Mouse (Mus musculus): ENCODE measurements at regions not wholly inside any gene's neighbourhood (a gene's known extent, or its start where the extent isn't known, plus 50 kb on each side); places are given as distances from the start of the nearest gene placed in this dataset.
"Not testable (repeated sequence)": the region's sequence is repeated elsewhere in the genome, so short reads cannot be mapped to it uniquely, and the experiment has no call there.

GRCm38 (mm10) chr4:131159712-131160111, 215.5 kb downstream of the Matn1 start:
- DNase-seq (ENCODE audit: low spot score in 2 of 2): no peak

GRCm38 (mm10) chr4:131160135-131160534, 215.9 kb downstream of the Matn1 start:
- no peak for DNase-seq (ENCODE audit: low spot score in 2 of 2)

GRCm38 (mm10) chr4:131161501-131161900, 217.3 kb downstream of the Matn1 start:
- DNase-seq (ENCODE audit: low spot score in 2 of 2): no peak

GRCm38 (mm10) chr4:131163782-131164315, 219.7 kb downstream of the Matn1 start:
- DNase-seq (ENCODE audit: low spot score in 2 of 2): no peak

- DNase-seq (ENCODE audit: low spot score in 2 of 2): no peak
Measured at GRCm38 (mm10) chr4:131166574-131167270, 222.5 kb downstream of the Matn1 start.

GRCm38 (mm10) chr4:131167921-131168320, 223.7 kb downstream of the Matn1 start:
- no peak for DNase-seq (ENCODE audit: low spot score in 2 of 2)

GRCm38 (mm10) chr4:131173783-131174460, 229.7 kb downstream of the Matn1 start:
- no peak for DNase-seq (ENCODE audit: low spot score in 2 of 2)

- DNase-seq (ENCODE audit: low spot score in 2 of 2): no peak
Measured at GRCm38 (mm10) chr4:131176701-131177100, 232.5 kb downstream of the Matn1 start.

GRCm38 (mm10) chr4:131177889-131178288, 233.7 kb downstream of the Matn1 start:
- no peak for DNase-seq (ENCODE audit: low spot score in 2 of 2)

GRCm38 (mm10) chr4:131178642-131179041, 234.5 kb downstream of the Matn1 start:
- not testable (repeated sequence) for DNase-seq (ENCODE audit: low spot score in 2 of 2)

- no peak for DNase-seq (ENCODE audit: low spot score in 2 of 2)
Measured at GRCm38 (mm10) chr4:131188066-131188465, 243.9 kb downstream of the Matn1 start.

GRCm38 (mm10) chr4:131191106-131191880, 247.1 kb downstream of the Matn1 start:
- no peak for DNase-seq (ENCODE audit: low spot score in 2 of 2)

GRCm38 (mm10) chr4:131193900-131194419, 249.8 kb downstream of the Matn1 start:
- no peak for DNase-seq (ENCODE audit: low spot score in 2 of 2)

- no peak for DNase-seq (ENCODE audit: low spot score in 2 of 2)
Measured at GRCm38 (mm10) chr4:131196147-131196546, 252.0 kb downstream of the Matn1 start.

GRCm38 (mm10) chr4:131203721-131204120, 259.5 kb downstream of the Matn1 start:
- no peak for DNase-seq (ENCODE audit: low spot score in 2 of 2)

GRCm38 (mm10) chr4:131204722-131205121, 260.5 kb downstream of the Matn1 start:
- DNase-seq (ENCODE audit: low spot score in 2 of 2): no peak

- DNase-seq (ENCODE audit: low spot score in 2 of 2): no peak
Measured at GRCm38 (mm10) chr4:131205127-131205526, 260.9 kb downstream of the Matn1 start.

- DNase-seq (ENCODE audit: low spot score in 2 of 2): no peak
Measured at GRCm38 (mm10) chr4:131205685-131206084, 261.5 kb downstream of the Matn1 start.

GRCm38 (mm10) chr4:131206181-131206885, 262.1 kb downstream of the Matn1 start:
- no peak for DNase-seq (ENCODE audit: low spot score in 2 of 2)

GRCm38 (mm10) chr4:131206886-131207200, 262.7 kb downstream of the Matn1 start:
- no peak for DNase-seq (ENCODE audit: low spot score in 2 of 2)

GRCm38 (mm10) chr4:131207249-131207648, 263.1 kb downstream of the Matn1 start:
- no peak for DNase-seq (ENCODE audit: low spot score in 2 of 2)

GRCm38 (mm10) chr4:131208166-131208565, 264.0 kb downstream of the Matn1 start:
- no peak for DNase-seq (ENCODE audit: low spot score in 2 of 2)

Data from spleen, postnatal 14 days (tissue).